Mouse (Mus musculus): ENCODE measurements around the gene Gse1. TPM values are rescaled to one million over a fixed set of nuclear protein-coding genes. Genes with fewer than 3 reads are reported as not detected.

The Gse1 gene
- polyA plus RNA-seq, 1 experiment = 14.7 TPM

DNA sequence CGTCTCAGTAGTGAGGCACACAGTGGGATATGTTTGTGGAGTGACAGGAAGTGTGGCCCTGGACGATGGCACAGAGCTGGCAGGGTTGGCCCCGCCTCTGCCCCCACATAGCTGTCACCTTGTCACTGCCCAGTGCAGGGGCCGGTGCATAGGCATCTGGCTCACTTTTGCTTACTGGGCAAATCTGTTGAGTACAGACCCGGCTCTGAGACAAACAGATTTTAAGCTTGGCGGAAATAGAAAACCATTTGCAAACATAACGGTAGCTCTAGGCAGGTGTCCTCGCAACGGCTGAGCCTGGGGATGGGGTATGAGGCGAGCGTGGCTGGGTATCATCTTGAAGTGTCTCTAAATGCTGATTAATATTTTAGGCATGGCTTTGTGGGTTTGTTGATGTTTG lies 79.3 kb downstream of the Gse1 start:
- Histone ChIP-seq H3K79me2 (ENCODE audit: control insufficient read depth, insufficient read depth) (peaks cover 6% of the 10 kb centered on the region), H3K4me2 (ENCODE audit: low read depth) (no peak overlapping the region), H3K4me3 (no peak overlapping the region), H3K36me3 (ENCODE audit: control insufficient read depth, insufficient read depth) (no peaks in the 10 kb centered on the region), H3K27me3 (ENCODE audit: control insufficient read depth, insufficient read depth, insufficient read length) (no peaks in the 10 kb centered on the region), H3ac (ENCODE audit: control insufficient read depth, insufficient read length) (no peak overlapping the region)
- no peak for TF ChIP-seq REST (IDR thresholded peaks at IDR 0.05; ENCODE audit: insufficient read depth, insufficient read length)
- TF ChIP-seq MAX (IDR thresholded peaks at IDR 0.05; ENCODE audit: low read depth) = no peak
- TF ChIP-seq SRF (IDR thresholded peaks at IDR 0.05; ENCODE audit: control insufficient read depth, insufficient read length, low read depth) = no peak
- no peak for TF ChIP-seq CEBPB (IDR thresholded peaks at IDR 0.05; ENCODE audit: insufficient read depth, poor library complexity, severe bottlenecking)
- TF ChIP-seq USF1 (IDR thresholded peaks at IDR 0.05; ENCODE audit: low read depth) = no peak
- TF ChIP-seq E2F4 (IDR thresholded peaks at IDR 0.05; ENCODE audit: insufficient read depth) = no peak

DNA sequence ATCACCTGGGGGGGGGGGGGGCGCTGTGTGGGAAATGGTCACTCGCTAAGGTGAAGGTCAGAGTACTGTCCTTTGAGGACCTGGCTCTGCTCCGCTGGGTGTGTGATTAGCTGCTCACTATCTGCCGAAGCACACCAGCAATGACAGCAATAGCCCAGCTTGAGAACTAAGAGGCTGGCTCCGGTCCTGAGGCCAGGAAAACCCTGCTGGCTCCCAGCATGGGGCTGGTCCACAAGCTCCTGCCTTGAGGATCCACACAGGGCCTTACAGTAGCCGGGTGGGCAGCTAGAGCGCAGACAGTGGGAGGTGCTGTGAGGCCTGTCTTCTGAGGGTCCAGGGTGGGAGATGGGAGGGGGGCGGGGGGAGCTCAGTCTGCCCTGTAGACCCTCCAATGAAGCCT lies 79.9 kb downstream of the Gse1 start:
- Histone ChIP-seq H3ac (ENCODE audit: control insufficient read depth, insufficient read length) (no peak overlapping the region), H3K79me2 (ENCODE audit: control insufficient read depth, insufficient read depth) (peaks cover 6% of the 10 kb centered on the region), H3K4me2 (ENCODE audit: low read depth) (peak overlapping the region; percentile 30), H3K27me3 (ENCODE audit: control insufficient read depth, insufficient read depth, insufficient read length) (no peaks in the 10 kb centered on the region), H3K36me3 (ENCODE audit: control insufficient read depth, insufficient read depth) (no peaks in the 10 kb centered on the region), H3K4me3 (no peak overlapping the region)
- TF ChIP-seq POLR2A (IDR thresholded peaks at IDR 0.05; ENCODE audit: insufficient read length, low read depth) (no peak), SRF (IDR thresholded peaks at IDR 0.05; ENCODE audit: control insufficient read depth, insufficient read length, low read depth) (no peak), MYOG (IDR thresholded peaks at IDR 0.05; ENCODE audit: control insufficient read depth in 1 of 3, insufficient read depth in 1 of 3, insufficient read length in 2 of 3, low read depth in 2 of 3) (no peak), USF1 (IDR thresholded peaks at IDR 0.05; ENCODE audit: low read depth) (no peak), CEBPB (IDR thresholded peaks at IDR 0.05; ENCODE audit: insufficient read depth, poor library complexity, severe bottlenecking) (no peak), TCF12 (IDR thresholded peaks at IDR 0.05; ENCODE audit: insufficient read depth, poor library complexity, severe bottlenecking) (no peak), REST (IDR thresholded peaks at IDR 0.05; ENCODE audit: insufficient read depth, insufficient read length) (no peak), E2F4 (IDR thresholded peaks at IDR 0.05; ENCODE audit: insufficient read depth) (no peak), POLR2AphosphoS2 (IDR thresholded peaks at IDR 0.05; ENCODE audit: insufficient read length, low read depth) (no peak), TCF3 (IDR thresholded peaks at IDR 0.05; ENCODE audit: insufficient read length, low read depth) (no peak), MAX (IDR thresholded peaks at IDR 0.05; ENCODE audit: low read depth) (no peak), MYOD1 (IDR thresholded peaks at IDR 0.05; ENCODE audit: control insufficient read depth in 1 of 3, insufficient read length in 2 of 3, low read depth in 2 of 3) (no peak)

DNA sequence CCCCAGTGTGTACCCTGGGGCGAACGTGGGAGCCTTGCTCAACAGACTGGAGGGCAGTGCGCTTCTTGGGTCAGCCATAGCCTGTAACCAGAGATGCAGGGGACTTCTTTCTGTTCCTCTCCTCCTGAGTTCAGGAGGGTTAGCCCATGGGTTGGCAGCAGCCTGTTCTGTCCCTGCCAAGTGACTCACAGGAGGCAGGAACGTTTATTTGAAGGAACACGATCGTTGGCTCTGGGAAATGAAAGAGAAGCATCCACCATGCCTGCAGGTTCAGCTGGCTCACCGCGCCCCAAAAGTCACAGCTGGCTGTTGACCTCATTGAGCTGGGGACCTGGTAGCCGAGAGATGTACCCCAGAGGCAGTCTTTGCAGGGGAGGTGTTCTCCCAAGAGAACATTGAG lies 80.3 kb downstream of the Gse1 start:
- peak in 1 of 3 experiments; percentile 22 for TF ChIP-seq MYOG (IDR thresholded peaks at IDR 0.05; ENCODE audit: control insufficient read depth in 1 of 3, insufficient read depth in 1 of 3, insufficient read length in 2 of 3, low read depth in 2 of 3)
- no peak for TF ChIP-seq REST (IDR thresholded peaks at IDR 0.05; ENCODE audit: insufficient read depth, insufficient read length)
- peak in 1 of 3 experiments; percentile 59 for TF ChIP-seq MYOD1 (IDR thresholded peaks at IDR 0.05; ENCODE audit: control insufficient read depth in 1 of 3, insufficient read length in 2 of 3, low read depth in 2 of 3)
- no peak for TF ChIP-seq USF1 (IDR thresholded peaks at IDR 0.05; ENCODE audit: low read depth)
- TF ChIP-seq TCF3 (IDR thresholded peaks at IDR 0.05; ENCODE audit: insufficient read length, low read depth) = no peak
- no peak for TF ChIP-seq MAX (IDR thresholded peaks at IDR 0.05; ENCODE audit: low read depth)
- Histone ChIP-seq H3K36me3 (ENCODE audit: control insufficient read depth, insufficient read depth) (no peaks in the 10 kb centered on the region), H3K4me2 (ENCODE audit: low read depth) (peak overlapping the region; percentile 30)

DNA sequence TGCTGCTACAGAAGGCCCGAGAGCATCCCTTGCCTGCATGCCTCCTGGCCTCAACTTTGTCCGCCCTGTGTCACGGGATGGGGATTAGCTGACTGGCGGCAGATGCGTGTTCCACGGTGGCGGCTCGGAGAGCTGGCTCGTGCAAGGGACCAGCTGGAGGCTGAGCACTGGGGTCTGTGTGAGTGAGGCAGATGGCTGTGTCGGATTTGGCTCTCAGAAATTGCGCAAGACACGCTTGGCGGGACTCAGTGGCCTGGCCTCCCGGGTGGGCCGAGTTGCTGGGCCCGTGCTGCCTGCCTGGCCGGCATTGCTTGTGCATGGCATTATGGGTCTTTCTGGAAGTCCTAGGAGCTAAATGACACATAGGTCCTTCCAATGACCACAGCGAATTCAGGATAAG lies 81.1 kb downstream of the Gse1 start:
- H3K79me2 ChIP-seq (ENCODE audit: control insufficient read depth, insufficient read depth) = peaks cover 6% of the 10 kb centered on the region
- H3K4me2 ChIP-seq (ENCODE audit: low read depth) = no peak overlapping the region
- H3K36me3 ChIP-seq (ENCODE audit: control insufficient read depth, insufficient read depth) = no peaks in the 10 kb centered on the region
- no peaks in the 10 kb centered on the region for H3K27me3 ChIP-seq (ENCODE audit: control insufficient read depth, insufficient read depth, insufficient read length)
- H3ac ChIP-seq (ENCODE audit: control insufficient read depth, insufficient read length) = no peak overlapping the region
- no peak overlapping the region for H3K4me3 ChIP-seq
- TF ChIP-seq MYOG (IDR thresholded peaks at IDR 0.05; ENCODE audit: control insufficient read depth in 1 of 3, insufficient read depth in 1 of 3, insufficient read length in 2 of 3, low read depth in 2 of 3) = no peak
- no peak for TF ChIP-seq REST (IDR thresholded peaks at IDR 0.05; ENCODE audit: insufficient read depth, insufficient read length)
- TF ChIP-seq SRF (IDR thresholded peaks at IDR 0.05; ENCODE audit: control insufficient read depth, insufficient read length, low read depth) = no peak
- TF ChIP-seq POLR2A (IDR thresholded peaks at IDR 0.05; ENCODE audit: insufficient read length, low read depth) = no peak
- no peak for TF ChIP-seq MYOD1 (IDR thresholded peaks at IDR 0.05; ENCODE audit: control insufficient read depth in 1 of 3, insufficient read length in 2 of 3, low read depth in 2 of 3)
- no peak for TF ChIP-seq POLR2AphosphoS2 (IDR thresholded peaks at IDR 0.05; ENCODE audit: insufficient read length, low read depth)

More for the DNA sequence above, 80.3 kb downstream of the Gse1 start:
- H3K79me2 ChIP-seq (ENCODE audit: control insufficient read depth, insufficient read depth) = peaks cover 6% of the 10 kb centered on the region
- no peak overlapping the region for H3ac ChIP-seq (ENCODE audit: control insufficient read depth, insufficient read length)
- no peaks in the 10 kb centered on the region for H3K27me3 ChIP-seq (ENCODE audit: control insufficient read depth, insufficient read depth, insufficient read length)
- no peak overlapping the region for H3K4me3 ChIP-seq

DNA sequence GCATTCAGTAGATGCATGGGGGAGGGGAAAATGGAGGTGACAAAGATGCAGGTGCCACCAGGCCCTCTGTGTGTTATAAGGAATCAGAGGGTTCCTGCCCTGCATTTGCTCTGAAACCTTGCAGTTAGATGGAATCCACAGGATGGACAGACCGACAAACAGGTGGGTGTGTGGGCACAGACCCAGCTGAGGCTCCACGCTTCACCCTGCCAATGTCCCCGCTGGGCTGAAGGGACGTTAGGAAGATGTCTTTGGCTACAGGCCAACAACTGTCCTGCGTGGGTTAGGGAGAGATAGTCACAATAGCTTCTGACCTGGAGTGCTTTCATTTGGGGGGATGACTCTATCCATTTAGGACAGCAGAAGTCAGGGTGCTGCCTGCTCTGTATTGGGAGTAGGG lies 81.8 kb downstream of the Gse1 start:
- Histone ChIP-seq H3ac (ENCODE audit: control insufficient read depth, insufficient read length) (no peak overlapping the region), H3K79me2 (ENCODE audit: control insufficient read depth, insufficient read depth) (peaks cover 8% of the 10 kb centered on the region), H3K4me2 (ENCODE audit: low read depth) (no peak overlapping the region), H3K36me3 (ENCODE audit: control insufficient read depth, insufficient read depth) (no peaks in the 10 kb centered on the region), H3K27me3 (ENCODE audit: control insufficient read depth, insufficient read depth, insufficient read length) (no peaks in the 10 kb centered on the region), H3K4me3 (no peak overlapping the region)
- TF ChIP-seq MYOD1 (IDR thresholded peaks at IDR 0.05; ENCODE audit: control insufficient read depth in 1 of 3, insufficient read length in 2 of 3, low read depth in 2 of 3) (no peak), MYOG (IDR thresholded peaks at IDR 0.05; ENCODE audit: control insufficient read depth in 1 of 3, insufficient read depth in 1 of 3, insufficient read length in 2 of 3, low read depth in 2 of 3) (no peak), POLR2AphosphoS2 (IDR thresholded peaks at IDR 0.05; ENCODE audit: insufficient read length, low read depth) (no peak), REST (IDR thresholded peaks at IDR 0.05; ENCODE audit: insufficient read depth, insufficient read length) (no peak), MAX (IDR thresholded peaks at IDR 0.05; ENCODE audit: low read depth) (no peak), TCF12 (IDR thresholded peaks at IDR 0.05; ENCODE audit: insufficient read depth, poor library complexity, severe bottlenecking) (no peak), CEBPB (IDR thresholded peaks at IDR 0.05; ENCODE audit: insufficient read depth, poor library complexity, severe bottlenecking) (no peak), E2F4 (IDR thresholded peaks at IDR 0.05; ENCODE audit: insufficient read depth) (no peak), POLR2A (IDR thresholded peaks at IDR 0.05; ENCODE audit: insufficient read length, low read depth) (no peak), SRF (IDR thresholded peaks at IDR 0.05; ENCODE audit: control insufficient read depth, insufficient read length, low read depth) (no peak), TCF3 (IDR thresholded peaks at IDR 0.05; ENCODE audit: insufficient read length, low read depth) (no peak), USF1 (IDR thresholded peaks at IDR 0.05; ENCODE audit: low read depth) (no peak)

Measured in myocyte (in vitro differentiated cells).